Mouse (Mus musculus) CH12.LX (cell line): Measurements from ENCODE around the gene Cacna2d4.

Experiments used
- CTCF ChIP-seq, 2 experiments: IDR thresholded peaks in 1 of 2; conservative IDR thresholded peaks in 1 of 2; 2 replicates each; pipeline ENCODE4 v1.5.1; 2011 to 2012; ENCODE audit warnings: low read depth in 2 of 2, low read length in 2 of 2, improper control_type of control experiment in 1 of 2, inconsistent platforms in 1 of 2, mild to moderate bottlenecking in 1 of 2, moderate library complexity in 1 of 2
- ELF1 ChIP-seq: IDR thresholded peaks from 2 replicates; pipeline ENCODE4 v1.6.1; 2014; ENCODE audit warnings: low read depth, mild to moderate bottlenecking, inconsistent platforms, low read length, improper control_type of control experiment
- EP300 ChIP-seq: IDR thresholded peaks from 2 replicates; pipeline ENCODE4 v1.6.1; 2011; ENCODE audit warnings: low read length, improper control_type of control experiment
- PAX5 ChIP-seq: IDR thresholded peaks from 2 replicates; pipeline ENCODE4 v1.6.1; 2012; ENCODE audit warnings: low read length, inconsistent platforms, mixed read lengths
- POLR2A ChIP-seq: IDR thresholded peaks from 2 replicates; pipeline ENCODE4 v1.6.1; 2011; ENCODE audit warnings: low read depth, mild to moderate bottlenecking, improper control_type of control experiment, low read length

- TF ChIP-seq POLR2A = no peak
- TF ChIP-seq ELF1 = no peak
- TF ChIP-seq CTCF (conservative IDR thresholded peaks at IDR 0.05 in 1 of 2, IDR thresholded peaks at IDR 0.05 in 1 of 2; ENCODE audit: low read depth in 2 of 2, low read length in 2 of 2) = no peak
- TF ChIP-seq EP300 = no peak
- TF ChIP-seq PAX5 = no peak
Measured at GRCm38 (mm10) chr6:119217661-119218060, 18.7 kb upstream of the Cacna2d4 start.
